Mouse (Mus musculus): ENCODE measurements around the gene D630003M21Rik.

D630003M21Rik gene

DNA sequence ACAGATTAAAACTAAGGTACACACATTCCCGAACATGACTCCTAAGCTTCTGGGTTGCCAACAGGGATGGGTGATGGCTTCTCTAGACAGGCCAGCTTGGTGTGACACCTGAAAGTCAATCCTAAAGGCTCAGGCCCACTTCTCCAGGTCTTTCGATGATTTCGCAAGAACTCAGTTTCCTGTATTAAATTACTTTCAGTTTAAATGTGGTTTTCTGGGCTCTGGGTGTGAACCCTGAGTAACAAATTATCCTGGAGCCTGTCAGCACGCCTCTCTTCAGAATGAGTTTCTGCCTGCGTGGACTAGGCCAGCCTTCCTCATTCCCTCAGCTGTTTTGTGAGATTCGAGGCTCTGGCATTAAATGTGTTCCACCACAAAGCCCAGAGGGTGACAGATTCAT, 66.0 kb downstream of the D630003M21Rik start:
- DNase-seq = no peak

- DNase-seq = no peak
Observed at GRCm38 (mm10) chr2:158161761-158162160, 67.3 kb downstream of the D630003M21Rik start.

- DNase-seq = no peak
Observed at GRCm38 (mm10) chr2:158159376-158160235, 69.4 kb downstream of the D630003M21Rik start.

GRCm38 (mm10) chr2:158157654-158158053, 71.4 kb downstream of the D630003M21Rik start:
- no peak for DNase-seq

DNA sequence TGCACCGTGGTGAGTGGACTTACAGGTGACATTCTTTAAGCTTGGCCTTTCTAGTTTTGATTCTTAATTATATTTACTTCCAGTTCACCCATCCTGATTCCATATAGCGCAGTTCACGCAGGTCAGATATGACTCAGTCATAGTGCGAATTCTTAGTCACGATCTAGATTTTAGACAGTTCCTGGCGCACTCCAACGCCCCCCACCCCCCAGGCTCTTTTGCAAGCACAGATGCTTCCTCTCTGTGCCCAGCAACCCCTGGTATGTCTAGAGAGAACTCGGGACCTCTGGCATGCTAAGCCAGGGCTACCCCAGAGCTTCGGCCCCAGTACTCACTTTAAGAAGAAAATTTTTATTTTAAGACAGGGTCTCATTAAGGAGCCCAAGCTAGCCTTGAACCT, 72.5 kb downstream of the D630003M21Rik start:
- no peak for DNase-seq

DNA sequence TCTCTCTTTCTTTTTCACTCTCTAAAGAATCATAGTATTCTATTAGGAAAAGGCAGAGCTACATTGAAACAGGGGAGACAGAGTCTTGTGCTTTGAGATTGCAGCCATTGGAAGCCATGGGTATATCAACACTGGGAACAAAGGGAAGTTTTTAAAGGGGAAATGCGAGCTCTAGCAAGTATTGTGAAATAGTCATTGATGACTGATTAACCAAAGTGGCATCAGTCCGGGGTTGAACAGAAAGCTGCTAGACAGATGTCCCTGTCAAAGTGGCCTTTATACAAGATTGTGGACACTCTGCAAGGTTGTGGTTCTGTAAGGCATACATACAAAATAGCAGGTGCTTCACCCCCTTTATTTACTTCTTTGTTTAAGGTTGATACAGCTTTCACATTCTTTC, 73.4 kb downstream of the D630003M21Rik start:
- no peak for DNase-seq

DNA sequence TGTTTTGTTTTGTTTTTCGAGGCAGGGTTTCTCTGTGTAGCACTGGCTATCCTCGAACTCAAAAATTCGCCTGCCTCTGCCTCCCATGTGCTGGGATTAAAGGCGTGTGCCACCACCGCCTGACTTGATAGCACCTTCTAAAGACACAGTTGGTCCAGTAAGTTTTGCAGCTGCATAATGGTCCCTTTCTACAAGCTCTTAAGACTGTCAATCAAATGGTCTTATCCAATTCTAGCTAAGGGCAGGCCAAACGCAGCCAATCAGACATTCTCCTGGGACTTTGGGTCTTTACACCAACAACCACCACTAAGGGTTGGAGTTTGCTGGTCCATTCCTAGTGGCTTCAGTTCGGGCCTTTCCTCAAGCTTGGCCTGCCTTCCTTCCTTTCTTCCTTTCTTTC, 73.9 kb downstream of the D630003M21Rik start:
- DNase-seq = no peak

DNA sequence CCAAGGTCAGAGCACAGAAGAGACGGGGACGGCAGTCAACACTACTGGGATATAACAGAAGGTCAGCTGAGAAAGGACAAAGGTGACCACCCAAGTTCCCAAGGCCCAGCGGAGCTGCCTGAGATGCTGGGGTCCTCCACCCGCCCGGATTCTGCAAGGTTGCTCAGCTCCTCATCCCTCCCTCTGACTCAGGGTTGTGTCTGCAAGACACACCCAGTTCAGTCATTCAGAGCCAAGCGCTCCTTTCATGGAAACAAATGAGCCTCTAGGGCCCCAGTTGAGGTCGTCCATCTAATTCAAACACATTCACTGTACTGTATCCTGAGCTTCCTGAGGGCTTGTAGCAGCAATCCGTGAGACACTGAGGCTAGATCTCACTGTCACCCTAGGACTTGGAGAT, 74.4 kb downstream of the D630003M21Rik start:
- DNase-seq = no peak

GRCm38 (mm10) chr2:158153728-158154343, 75.2 kb downstream of the D630003M21Rik start:
- DNase-seq = no peak

DNA sequence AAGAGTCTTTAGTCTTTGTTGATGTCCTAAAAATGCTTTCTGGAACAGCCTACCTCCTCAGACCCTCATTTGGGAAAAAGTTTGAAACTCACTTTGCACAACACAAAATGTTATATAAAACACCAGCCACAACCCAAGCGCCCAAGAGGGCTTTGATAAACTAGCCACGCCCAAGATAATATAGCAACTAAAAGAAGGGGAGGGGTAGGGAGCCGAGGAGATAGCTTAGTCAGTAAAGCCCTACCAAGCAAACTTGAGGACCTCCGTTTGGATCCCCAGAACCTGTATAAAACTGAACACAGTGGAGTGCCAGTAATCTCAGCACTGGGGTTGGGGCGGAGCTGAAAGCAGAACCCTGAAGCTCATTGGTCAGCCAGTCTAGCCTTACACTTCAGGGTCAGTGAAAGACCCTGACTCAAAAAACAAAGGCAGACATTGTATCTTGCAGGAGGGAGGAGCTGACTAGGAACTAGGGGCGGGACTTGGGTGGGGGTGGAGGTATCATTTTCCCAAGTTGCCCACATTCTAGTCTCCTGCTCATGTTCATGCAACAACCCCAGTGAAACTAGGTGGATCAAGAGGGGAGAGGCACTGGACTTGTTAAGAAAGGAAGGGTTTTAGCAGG, 76.2 kb downstream of the D630003M21Rik start:
- DNase-seq = no peak

DNA sequence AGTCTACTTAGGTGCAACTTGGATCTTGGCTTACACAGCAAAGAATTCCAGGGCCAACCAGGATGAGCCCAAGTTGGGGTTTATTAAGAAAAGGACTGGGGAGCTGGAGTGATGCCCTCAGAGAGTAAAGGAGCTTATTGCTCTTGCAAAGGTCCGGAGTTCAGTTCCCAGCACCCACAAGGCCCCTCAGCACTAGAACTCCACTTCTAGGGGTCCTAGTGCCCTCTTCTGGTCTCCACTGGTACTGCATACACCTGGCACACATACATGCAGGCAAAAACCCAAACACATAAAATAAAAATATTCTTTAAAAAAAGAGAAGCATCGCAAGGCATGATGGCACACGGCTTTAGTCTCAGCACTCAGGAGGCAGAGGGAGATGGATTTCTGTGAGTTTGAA, 77.9 kb downstream of the D630003M21Rik start:
- no peak for DNase-seq

GRCm38 (mm10) chr2:158146971-158147370, 82.1 kb downstream of the D630003M21Rik start:
- DNase-seq = no peak

DNA sequence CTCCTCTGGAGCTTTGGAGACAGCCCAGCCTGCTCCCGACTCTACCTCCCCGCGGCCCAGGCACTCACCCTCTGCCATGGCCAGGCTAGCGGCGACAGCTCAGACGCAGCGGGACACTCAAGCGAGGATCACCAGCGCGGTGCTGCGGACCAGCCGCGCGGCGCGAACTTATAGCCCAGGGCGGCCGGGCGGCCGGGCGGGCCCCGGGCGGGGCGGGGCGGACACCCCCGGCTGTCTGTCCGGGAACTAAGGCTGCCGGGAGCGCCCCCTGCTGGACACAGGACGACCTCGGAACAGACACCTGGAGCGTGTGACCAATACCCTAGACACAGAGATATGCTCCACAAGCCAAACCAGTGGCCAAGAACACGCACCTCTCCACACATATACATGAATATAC, 82.8 kb downstream of the D630003M21Rik start, which contains the start of gene Tgm2:
Tgm2 (minus strand) TSS at position 214 of the 400 bp plus-strand sequence.
- peak; percentile 83 for DNase-seq

DNA sequence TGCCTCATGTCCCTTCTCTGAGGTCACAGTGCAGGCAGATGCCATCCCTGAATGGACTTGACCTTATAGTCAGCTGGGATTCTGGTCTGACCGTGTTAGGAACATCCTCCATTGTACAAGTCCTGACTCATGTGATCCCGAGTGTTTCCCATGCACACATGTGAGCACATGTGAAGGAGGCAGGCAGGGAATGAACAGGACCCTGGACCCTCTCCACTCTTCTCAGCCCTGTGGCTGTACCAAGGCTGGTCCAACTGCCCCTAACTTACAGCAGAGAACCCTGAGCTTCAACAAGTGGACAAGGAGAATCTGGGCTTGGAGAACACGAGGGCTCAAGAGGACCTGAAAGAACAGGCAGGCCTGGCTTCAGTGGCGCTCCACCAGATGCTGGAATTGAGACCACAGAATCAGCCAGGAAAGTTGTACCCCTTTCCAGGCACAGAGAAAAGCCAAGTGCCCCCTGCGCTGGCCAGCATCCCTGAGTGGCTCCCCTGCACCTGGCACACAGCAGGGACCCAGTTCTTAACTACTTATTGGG, 83.4 kb downstream of the D630003M21Rik start:
- no peak for DNase-seq

DNA sequence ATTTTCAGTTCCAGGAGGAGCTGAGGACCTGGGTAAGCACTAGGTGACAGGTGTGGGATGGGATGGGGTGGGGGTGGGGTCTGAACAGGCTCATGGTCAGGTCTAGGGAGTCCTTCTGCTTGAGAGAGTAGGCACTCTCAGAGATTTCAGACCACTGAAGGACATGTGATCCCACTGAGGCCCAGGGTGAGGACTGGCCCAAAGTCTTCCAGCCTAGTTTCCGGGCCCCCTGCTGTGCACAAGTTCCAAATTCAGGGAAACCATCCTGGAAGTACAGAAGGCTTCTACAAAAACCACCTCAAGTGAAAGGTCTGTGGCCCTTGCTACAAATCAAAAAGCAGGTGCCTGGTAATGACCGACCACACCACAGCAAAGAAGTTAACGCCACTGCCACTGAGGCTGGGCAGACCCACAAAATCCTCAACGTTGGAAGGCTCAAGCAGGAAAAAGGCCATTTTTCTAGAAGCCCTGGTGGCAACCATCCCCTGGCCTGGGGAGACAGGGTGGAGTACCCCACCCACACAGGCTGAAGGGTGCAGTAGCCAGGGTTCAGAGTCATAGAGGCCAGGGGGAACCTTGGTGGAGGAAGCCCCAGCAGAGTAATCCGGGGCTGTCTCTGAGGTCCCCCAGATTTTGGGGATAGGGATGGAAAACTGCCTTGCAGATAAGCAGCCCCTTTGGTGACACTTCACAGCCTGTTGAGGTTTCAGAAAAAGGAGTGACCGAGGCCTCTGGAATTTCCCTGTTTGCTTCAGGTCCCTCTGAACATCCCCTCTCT, 84.1 kb downstream of the D630003M21Rik start:
- no peak for DNase-seq

DNA sequence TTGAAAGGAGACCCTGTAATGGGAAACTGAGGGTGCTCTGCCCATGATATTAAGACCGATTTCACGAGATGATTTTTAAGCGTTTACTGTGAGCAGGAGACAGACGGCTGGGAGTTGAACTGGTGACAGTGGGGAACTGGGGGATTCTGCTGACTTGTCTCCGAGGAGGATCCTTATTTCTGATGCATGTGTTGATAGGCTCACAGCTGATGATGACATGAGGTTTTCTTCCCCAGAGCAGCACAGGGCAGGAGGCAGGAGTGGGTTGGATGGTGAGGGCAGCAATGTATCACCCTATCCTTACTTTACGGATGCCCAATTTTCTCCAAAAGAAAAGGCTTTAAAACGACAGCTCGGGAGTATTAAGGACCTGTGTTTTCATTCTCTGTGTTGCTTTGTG, 84.8 kb downstream of the D630003M21Rik start:
- DNase-seq = no peak

DNA sequence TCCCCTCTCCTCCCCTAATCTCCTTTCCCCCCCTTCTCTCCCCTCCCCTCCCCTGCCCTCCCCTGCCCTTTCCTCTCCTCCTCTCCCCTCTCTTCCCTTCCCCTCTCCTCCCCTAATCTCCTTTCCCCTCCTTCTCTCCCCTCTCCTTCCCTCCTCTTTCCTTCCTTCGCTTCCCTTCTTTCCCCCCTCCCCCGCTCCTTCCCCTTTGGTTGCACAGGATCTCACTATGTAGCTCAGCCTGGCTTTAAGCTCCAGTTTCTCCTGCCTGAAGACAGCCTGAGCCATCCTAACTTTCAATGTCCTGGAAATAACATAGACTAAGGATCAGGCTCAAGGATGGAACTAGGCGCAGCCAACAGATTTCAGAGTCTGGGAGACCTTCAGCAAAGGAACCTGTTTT, 85.2 kb downstream of the D630003M21Rik start:
- no peak for DNase-seq

DNA sequence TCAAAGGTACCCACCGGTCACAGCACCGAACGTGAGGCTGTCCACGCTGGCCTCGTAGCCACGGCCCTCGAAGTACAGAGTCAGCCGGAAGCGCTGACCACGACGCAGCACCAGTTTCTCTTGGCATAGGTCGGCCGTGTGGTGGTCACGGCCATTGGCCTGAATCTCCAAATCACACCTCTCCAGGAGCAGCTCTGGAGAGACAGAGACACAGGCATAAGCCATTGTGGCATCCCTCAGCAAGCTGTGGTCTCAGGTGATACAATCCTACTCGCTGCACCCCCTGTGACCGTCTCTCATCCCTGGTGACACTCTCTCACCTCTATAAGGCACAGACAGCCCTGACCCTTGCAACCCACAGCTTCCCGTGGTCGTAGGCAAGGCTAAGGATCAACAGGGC, 86.0 kb downstream of the D630003M21Rik start:
- DNase-seq = no peak

- no peak for DNase-seq
Observed at GRCm38 (mm10) chr2:158141690-158142440, 87.2 kb downstream of the D630003M21Rik start.

GRCm38 (mm10) chr2:158141271-158141670, 87.8 kb downstream of the D630003M21Rik start:
- DNase-seq = no peak

DNA sequence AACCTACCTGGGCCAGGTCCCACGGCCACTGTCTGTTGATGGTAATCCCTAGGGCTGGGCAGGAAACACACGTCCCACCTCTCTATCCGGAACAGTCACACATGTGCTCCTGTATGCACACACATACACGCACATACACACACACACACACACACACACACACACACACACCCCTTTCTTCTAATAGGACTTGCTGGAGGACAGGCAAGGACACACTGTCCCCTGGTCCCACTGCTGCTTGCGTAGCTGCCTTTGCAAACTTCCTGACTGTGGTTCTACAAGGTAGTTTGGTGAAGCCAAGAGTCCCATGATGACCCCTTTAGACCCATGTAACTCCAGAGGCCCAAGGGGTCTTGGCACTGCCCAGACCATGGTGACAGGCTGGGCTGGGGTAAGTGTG, 88.4 kb downstream of the D630003M21Rik start:
- DNase-seq = no peak

- peak; percentile 55 to 73 for DNase-seq
Observed at GRCm38 (mm10) chr2:158139628-158140027, 89.4 kb downstream of the D630003M21Rik start.

Measured in cerebellum, postnatal 10 days (tissue).